Mouse (Mus musculus): Measurements from ENCODE around the gene 0610010F05Rik. TPM values are rescaled to one million over a fixed set of nuclear protein-coding genes. Genes with fewer than 3 reads are reported as not detected.
"Not testable (repeated sequence)": the region's sequence is repeated elsewhere in the genome, so short reads cannot be mapped to it uniquely, and the experiment has no call there.

Gene 0610010F05Rik
- polyA plus RNA-seq, 1 experiment from 2014 or later = 114 TPM

GRCm38 (mm10) chr11:23657791-23658190 is 24.4 kb upstream of the 0610010F05Rik start:
- peaks cover 8% of the 10 kb centered on the region for H3K4me1 ChIP-seq
- no peak overlapping the region for H3K27ac ChIP-seq
- no peaks in the 10 kb centered on the region for H3K9me3 ChIP-seq (replicated peaks)
- H3K27me3 ChIP-seq = no peaks in the 10 kb centered on the region
- WGBS = 79% methylated on average over 2 of the region's 2 CpGs
- H3K9ac ChIP-seq = no peak overlapping the region
- H3K36me3 ChIP-seq (ENCODE audit: poor library complexity, severe bottlenecking) = no peaks in the 10 kb centered on the region
- ATAC-seq = no peak
- no peak overlapping the region for H3K4me3 ChIP-seq
- no peak overlapping the region for H3K4me2 ChIP-seq

- Histone ChIP-seq H3K4me1 (peaks cover 8% of the 10 kb centered on the region), H3K27ac (no peak overlapping the region), H3K9ac (no peak overlapping the region), H3K4me2 (no peak overlapping the region), H3K9me3 (replicated peaks) (no peaks in the 10 kb centered on the region), H3K36me3 (ENCODE audit: poor library complexity, severe bottlenecking) (peaks cover 24% of the 10 kb centered on the region), H3K27me3 (no peaks in the 10 kb centered on the region), H3K4me3 (no peak overlapping the region)
- ATAC-seq = no peak
- 43% methylated on average over 3 of the region's 3 CpGs for WGBS
Observed at GRCm38 (mm10) chr11:23653666-23654065, 20.2 kb upstream of the 0610010F05Rik start.

- Histone ChIP-seq H3K4me3 (no peak overlapping the region), H3K27ac (no peak overlapping the region), H3K9me3 (replicated peaks) (no peaks in the 10 kb centered on the region; the same call in 1 of the 2 replicates), H3K27me3 (no peaks in the 10 kb centered on the region), H3K4me2 (no peak overlapping the region), H3K9ac (no peak overlapping the region), H3K36me3 (ENCODE audit: poor library complexity, severe bottlenecking) (peaks cover 40% of the 10 kb centered on the region), H3K4me1 (no peaks in the 10 kb centered on the region)
- no peak for ATAC-seq
- WGBS = 97% methylated on average over 3 of the region's 3 CpGs
Observed at GRCm38 (mm10) chr11:23647835-23648234, 14.4 kb upstream of the 0610010F05Rik start.

GRCm38 (mm10) chr11:23647431-23647830 is 14.0 kb upstream of the 0610010F05Rik start:
- no peak for ATAC-seq
- H3K9me3 ChIP-seq (replicated peaks) = no peaks in the 10 kb centered on the region; the same call in 1 of the 2 replicates

GRCm38 (mm10) chr11:23634573-23634972 is 1.1 kb upstream of the 0610010F05Rik start:
- Histone ChIP-seq H3K4me3 (no peak overlapping the region), H3K4me2 (no peak overlapping the region), H3K27ac (no peak overlapping the region), H3K27me3 (no peaks in the 10 kb centered on the region), H3K9ac (no peak overlapping the region), H3K4me1 (peaks cover 30% of the 10 kb centered on the region), H3K36me3 (ENCODE audit: poor library complexity, severe bottlenecking) (peaks cover 5% of the 10 kb centered on the region; the same call in 1 of the 2 replicates), H3K9me3 (replicated peaks) (no peaks in the 10 kb centered on the region)
- WGBS = 75% methylated on average over 8 of the region's 8 CpGs
- ATAC-seq = no peak

More at GRCm38 (mm10) chr11:23647431-23647830, 14.0 kb upstream of the 0610010F05Rik start:
- H3K4me1 ChIP-seq = no peaks in the 10 kb centered on the region
- H3K4me2 ChIP-seq = no peak overlapping the region
- H3K27ac ChIP-seq = no peak overlapping the region
- H3K27me3 ChIP-seq = no peaks in the 10 kb centered on the region
- peaks cover 44% of the 10 kb centered on the region for H3K36me3 ChIP-seq (ENCODE audit: poor library complexity, severe bottlenecking)
- no peak overlapping the region for H3K9ac ChIP-seq
- H3K4me3 ChIP-seq = no peak overlapping the region

- WGBS = 12% methylated on average over 7 of the region's 7 CpGs
- H3K4me3 ChIP-seq = peak overlapping the region; percentile 87
- no peaks in the 10 kb centered on the region for H3K9me3 ChIP-seq (replicated peaks)
- H3K36me3 ChIP-seq (ENCODE audit: poor library complexity, severe bottlenecking) = peaks cover 5% of the 10 kb centered on the region; the same call in 1 of the 2 replicates
- H3K27me3 ChIP-seq = no peaks in the 10 kb centered on the region
- H3K4me1 ChIP-seq = peaks cover 30% of the 10 kb centered on the region
- peak; percentile 37; the same call in 1 of the 2 replicates for ATAC-seq
- H3K9ac ChIP-seq = peak overlapping the region; percentile 95
- peak overlapping the region; percentile 80 for H3K27ac ChIP-seq
- peak overlapping the region; percentile 67 for H3K4me2 ChIP-seq
Observed at GRCm38 (mm10) chr11:23633879-23634215, 408 bp upstream of the 0610010F05Rik start.

- ATAC-seq = no peak
- Histone ChIP-seq H3K9me3 (replicated peaks) (no peaks in the 10 kb centered on the region), H3K36me3 (ENCODE audit: poor library complexity, severe bottlenecking) (peaks cover 13% of the 10 kb centered on the region)
Observed at GRCm38 (mm10) chr11:23630664-23631063, 2.8 kb downstream of the 0610010F05Rik start.

GRCm38 (mm10) chr11:23618995-23619394 is 14.4 kb downstream of the 0610010F05Rik start:
- Histone ChIP-seq H3K36me3 (ENCODE audit: poor library complexity, severe bottlenecking) (peaks cover 41% of the 10 kb centered on the region), H3K27ac (no peak overlapping the region), H3K9ac (no peak overlapping the region), H3K4me2 (no peak overlapping the region), H3K4me1 (no peaks in the 10 kb centered on the region), H3K27me3 (no peaks in the 10 kb centered on the region), H3K4me3 (no peak overlapping the region), H3K9me3 (replicated peaks) (no peaks in the 10 kb centered on the region)
- 84% methylated on average over 5 of the region's 5 CpGs for WGBS
- ATAC-seq = no peak

More at GRCm38 (mm10) chr11:23630664-23631063, 2.8 kb downstream of the 0610010F05Rik start:
- Histone ChIP-seq H3K9ac (no peak overlapping the region), H3K4me1 (peaks cover 30% of the 10 kb centered on the region), H3K27me3 (no peaks in the 10 kb centered on the region), H3K27ac (no peak overlapping the region), H3K4me3 (no peak overlapping the region), H3K4me2 (no peak overlapping the region)

GRCm38 (mm10) chr11:23614546-23614945 is 18.9 kb downstream of the 0610010F05Rik start:
- Histone ChIP-seq H3K4me2 (no peak overlapping the region), H3K36me3 (ENCODE audit: poor library complexity, severe bottlenecking) (peaks cover 42% of the 10 kb centered on the region), H3K4me1 (no peaks in the 10 kb centered on the region), H3K27ac (no peak overlapping the region), H3K9me3 (replicated peaks) (no peaks in the 10 kb centered on the region), H3K4me3 (no peak overlapping the region), H3K27me3 (no peaks in the 10 kb centered on the region), H3K9ac (no peak overlapping the region)
- WGBS = 88% methylated on average over 5 of the region's 5 CpGs
- ATAC-seq = no peak

GRCm38 (mm10) chr11:23607291-23607690 is 26.1 kb downstream of the 0610010F05Rik start:
- H3K27me3 ChIP-seq; H3K4me3 ChIP-seq; H3K4me1 ChIP-seq; H3K9me3 ChIP-seq (replicated peaks); ATAC-seq; H3K9ac ChIP-seq; H3K4me2 ChIP-seq; H3K27ac ChIP-seq: not testable (repeated sequence)
- peaks cover 68% of the 10 kb centered on the region for H3K36me3 ChIP-seq (ENCODE audit: poor library complexity, severe bottlenecking)
- 95% methylated on average over 6 of the region's 6 CpGs for WGBS

- H3K4me3 ChIP-seq = no peak overlapping the region
- WGBS = 93% methylated on average over 7 of the region's 7 CpGs
- no peaks in the 10 kb centered on the region for H3K9me3 ChIP-seq (replicated peaks)
- ATAC-seq = no peak
- H3K27me3 ChIP-seq = no peaks in the 10 kb centered on the region
- no peaks in the 10 kb centered on the region for H3K4me1 ChIP-seq
- no peak overlapping the region for H3K27ac ChIP-seq
- H3K4me2 ChIP-seq = no peak overlapping the region
- peaks cover 48% of the 10 kb centered on the region for H3K36me3 ChIP-seq (ENCODE audit: poor library complexity, severe bottlenecking)
- H3K9ac ChIP-seq = no peak overlapping the region
Observed at GRCm38 (mm10) chr11:23570130-23570529, 63.3 kb downstream of the 0610010F05Rik start.

GRCm38 (mm10) chr11:23565761-23566160 is 67.7 kb downstream of the 0610010F05Rik start:
- no peaks in the 10 kb centered on the region for H3K9me3 ChIP-seq (replicated peaks)
- H3K9ac ChIP-seq = no peak overlapping the region
- H3K4me3 ChIP-seq = no peak overlapping the region
- H3K36me3 ChIP-seq (ENCODE audit: poor library complexity, severe bottlenecking) = peaks cover 36% of the 10 kb centered on the region
- no peaks in the 10 kb centered on the region for H3K27me3 ChIP-seq
- H3K4me2 ChIP-seq = no peak overlapping the region
- H3K27ac ChIP-seq = no peak overlapping the region
- WGBS = 58% methylated on average over 6 of the region's 6 CpGs
- H3K4me1 ChIP-seq = no peaks in the 10 kb centered on the region
- ATAC-seq = peak; percentile 85

GRCm38 (mm10) chr11:23557039-23557630 is 76.3 kb downstream of the 0610010F05Rik start:
- Histone ChIP-seq H3K27ac (no peak overlapping the region), H3K9ac (no peak overlapping the region), H3K27me3 (no peaks in the 10 kb centered on the region), H3K36me3 (ENCODE audit: poor library complexity, severe bottlenecking) (no peaks in the 10 kb centered on the region), H3K9me3 (replicated peaks) (no peaks in the 10 kb centered on the region), H3K4me3 (no peak overlapping the region), H3K4me1 (no peaks in the 10 kb centered on the region), H3K4me2 (no peak overlapping the region)
- 73% methylated on average over 6 of the region's 6 CpGs for WGBS
- ATAC-seq = no peak
